Mouse (Mus musculus) kidney, adult 2 months (tissue): ENCODE measurements at regions not wholly inside any gene's neighbourhood (a gene's known extent, or its start where the extent isn't known, plus 50 kb on each side); places are given as distances from the start of the nearest gene placed in this dataset.

Source experiments
- DNase-seq: peaks from one replicate; pipeline ENCODE4 v3.0.0; 2021
- H3K27ac ChIP-seq: fragments of 200-500 bp; 2 replicates; pipeline ENCODE4 v1.5.1; 2012; ENCODE audit warnings: low read depth, low read length, control low read depth, inconsistent platforms; ENCODE audit not compliant: insufficient read depth
- H3K27me3 ChIP-seq: fragments of 200-500 bp; replicated peaks from 2 replicates; pipeline ENCODE4 v1.6.1; 2012; ENCODE audit warnings: mild to moderate bottlenecking, moderate library complexity, low read length, inconsistent platforms; ENCODE audit not compliant: control insufficient read depth, insufficient read depth
- H3K36me3 ChIP-seq: fragments of 200-500 bp; 2 replicates; pipeline ENCODE4 v1.6.1; 2012; ENCODE audit warnings: mild to moderate bottlenecking, moderate library complexity, low read length, inconsistent platforms; ENCODE audit not compliant: control insufficient read depth, insufficient read depth
- H3K4me1 ChIP-seq: fragments of 200-500 bp; 2 replicates; pipeline ENCODE4 v1.6.1; 2011; ENCODE audit warnings: low read length; ENCODE audit not compliant: control insufficient read depth, insufficient read depth
- H3K4me3 ChIP-seq: fragments of 200-500 bp; 2 replicates; pipeline ENCODE4 v1.5.1; 2011; ENCODE audit warnings: mild to moderate bottlenecking, low read depth, low read length, control low read depth; ENCODE audit not compliant: insufficient read depth
- CTCF ChIP-seq: fragments of 200-500 bp; conservative IDR thresholded peaks from 2 replicates; pipeline ENCODE4 v1.5.1; 2011; ENCODE audit warnings: low read depth, mild to moderate bottlenecking, control low read depth, low read length, moderate library complexity, mixed read lengths; ENCODE audit not compliant: insufficient read depth, insufficient read length
- POLR2A ChIP-seq: fragments of 200-500 bp; IDR thresholded peaks from one replicate; pipeline ENCODE4 v1.6.1; 2011; ENCODE audit warnings: low read depth, low read length, control low read depth
- WGBS: fragments of 180-500 bp; shearing (Covaris S2); methylation state at CpG from one replicate; pipeline ENCODE4 v1.1.7; 2018; 5-methylcytosine and 5-hydroxymethylcytosine counted together

GRCm38 (mm10) chr1:184394559-184395194 lies 337.7 kb downstream of the Hlx start:
- no peaks in the 10 kb centered on the region for H3K36me3 ChIP-seq
- H3K4me1 ChIP-seq: no peaks in the 10 kb centered on the region
- no peak overlapping the region for H3K27ac ChIP-seq
- WGBS: 63% methylated on average over 12 of the region's 12 CpGs
- no peaks in the 10 kb centered on the region for H3K27me3 ChIP-seq
- no peak for TF ChIP-seq CTCF
- no peak for TF ChIP-seq POLR2A
- DNase-seq: no peak
- H3K4me3 ChIP-seq: no peak overlapping the region

GRCm38 (mm10) chr1:184384088-184384823 lies 348.2 kb downstream of the Hlx start:
- H3K4me3 ChIP-seq: no peak overlapping the region
- DNase-seq: no peak
- 66% methylated on average over 7 of the region's 7 CpGs for WGBS
- H3K27me3 ChIP-seq: no peaks in the 10 kb centered on the region; the same call in 1 of the 2 replicates
- H3K4me1 ChIP-seq: no peaks in the 10 kb centered on the region
- H3K27ac ChIP-seq: no peak overlapping the region
- H3K36me3 ChIP-seq: no peaks in the 10 kb centered on the region
- TF ChIP-seq POLR2A: no peak
- no peak for TF ChIP-seq CTCF

- H3K27ac ChIP-seq: no peak overlapping the region
- no peak for DNase-seq
- no peaks in the 10 kb centered on the region for H3K36me3 ChIP-seq
- no peaks in the 10 kb centered on the region for H3K4me1 ChIP-seq
- no peak overlapping the region for H3K4me3 ChIP-seq
- H3K27me3 ChIP-seq: no peaks in the 10 kb centered on the region; the same call in 1 of the 2 replicates
- WGBS: 68% methylated on average over 1 of the region's 1 CpGs
- no peak for TF ChIP-seq CTCF
Measured at GRCm38 (mm10) chr1:184378665-184379064, 344.6 kb upstream of the 1700056E22Rik start.

- Histone ChIP-seq H3K27me3 (no peaks in the 10 kb centered on the region; the same call in 1 of the 2 replicates), H3K4me3 (no peak overlapping the region), H3K4me1 (no peaks in the 10 kb centered on the region), H3K36me3 (no peaks in the 10 kb centered on the region), H3K27ac (no peak overlapping the region)
- no peak for DNase-seq
- TF ChIP-seq POLR2A (no peak), CTCF (no peak)
Measured at GRCm38 (mm10) chr1:184365026-184365425, 330.9 kb upstream of the 1700056E22Rik start.

- H3K27ac ChIP-seq: no peak overlapping the region
- TF ChIP-seq POLR2A: no peak
Measured at GRCm38 (mm10) chr1:184358226-184358568, 324.1 kb upstream of the 1700056E22Rik start.

GRCm38 (mm10) chr1:184357474-184358225 lies 323.5 kb upstream of the 1700056E22Rik start:
- H3K27ac ChIP-seq: no peak overlapping the region
- no peak for DNase-seq
- H3K4me3 ChIP-seq: no peak overlapping the region
- TF ChIP-seq CTCF: no peak
- no peak for TF ChIP-seq POLR2A
- no peaks in the 10 kb centered on the region for H3K36me3 ChIP-seq
- no peaks in the 10 kb centered on the region for H3K4me1 ChIP-seq
- 59% methylated on average over 4 of the region's 4 CpGs for WGBS
- no peaks in the 10 kb centered on the region for H3K27me3 ChIP-seq

More at GRCm38 (mm10) chr1:184358226-184358568, 324.1 kb upstream of the 1700056E22Rik start:
- Histone ChIP-seq H3K4me1 (no peaks in the 10 kb centered on the region), H3K27me3 (no peaks in the 10 kb centered on the region), H3K4me3 (no peak overlapping the region), H3K36me3 (no peaks in the 10 kb centered on the region)
- WGBS: 81% methylated on average over 6 of the region's 6 CpGs
- DNase-seq: no peak

GRCm38 (mm10) chr1:184353832-184354449 lies 319.8 kb upstream of the 1700056E22Rik start:
- Histone ChIP-seq H3K4me1 (no peaks in the 10 kb centered on the region), H3K27ac (no peak overlapping the region), H3K27me3 (no peaks in the 10 kb centered on the region), H3K36me3 (no peaks in the 10 kb centered on the region), H3K4me3 (no peak overlapping the region)
- TF ChIP-seq CTCF (no peak), POLR2A (no peak)
- 79% methylated on average over 8 of the region's 8 CpGs for WGBS
- DNase-seq: no peak
